In genomic region chr19:36183127-36183526, GRCm38 (mm10) we compare ENCODE assay signal across 8 mouse cellular contexts.
DNase-seq lines count a peak whose midpoint lies in the region; ATAC-seq and TF ChIP-seq lines count a peak whose summit lies in the region.

No protein-coding gene starts in this region.

- TF ChIP-seq POLR2A in cerebellum, adult 2 months (IDR thresholded peaks at IDR 0.05; ENCODE audit: borderline replicate concordance, insufficient read depth, low read length), result no peak

- peaks cover 4% of the 10 kb centered on the region for H3K4me1 ChIP-seq in cerebellum, adult 2 months (ENCODE audit: control insufficient read depth, insufficient read depth, low read length)
- H3K4me1 ChIP-seq in hindbrain, embryonic 15.5 days (replicated peaks), result no peaks in the 10 kb centered on the region

- H3K36me3 ChIP-seq in hindbrain, embryonic 15.5 days, result no peaks in the 10 kb centered on the region

- no peak overlapping the region for H3K4me3 ChIP-seq in cerebellum, adult 2 months (replicated peaks; ENCODE audit: insufficient read depth, low read depth, low read length)
- H3K4me3 ChIP-seq in hindbrain, embryonic 15.5 days, result no peak overlapping the region

- H3K4me2 ChIP-seq in hindbrain, embryonic 15.5 days, result no peak overlapping the region

- DNase-seq in cerebellum, adult 18-20 months, result peak; percentile 26 to 45
- no peak for DNase-seq in cerebellum, adult 11-12 months
- DNase-seq in cerebellum, adult 2 months, result peak in 1 of 2 experiments; percentile 22
- peak; percentile 65 to 85 for DNase-seq in frontal cortex, postnatal 36 days (ENCODE audit: low spot score in 2 of 2)
- peak; percentile 57 to 80 for DNase-seq in layer of hippocampus, postnatal 14 days (ENCODE audit: low spot score in 2 of 2)
- DNase-seq in lung, postnatal 25 days (ENCODE audit: low spot score), result peak; percentile 74
- peak; percentile 46 for DNase-seq in right cerebral cortex, postnatal 36 days (ENCODE audit: low spot score in 2 of 2)

- H3K27me3 ChIP-seq in cerebellum, adult 2 months (ENCODE audit: control insufficient read depth, insufficient read depth, low read length), result no peaks in the 10 kb centered on the region
- H3K27me3 ChIP-seq in hindbrain, embryonic 15.5 days, result no peaks in the 10 kb centered on the region

- WGBS in cerebellum, adult 2 months, result 44% methylated on average over 2 of the region's 2 CpGs
- WGBS in hindbrain, embryonic 15.5 days, result 38% methylated on average over 2 of the region's 2 CpGs

- no peak overlapping the region for H3K9ac ChIP-seq in hindbrain, embryonic 15.5 days

- no peak overlapping the region for H3K27ac ChIP-seq in cerebellum, adult 2 months (ENCODE audit: insufficient read depth, low read length)
- no peak overlapping the region for H3K27ac ChIP-seq in hindbrain, embryonic 15.5 days (replicated peaks)

- TF ChIP-seq CTCF in cerebellum, adult 2 months (IDR thresholded peaks at IDR 0.05; ENCODE audit: borderline replicate concordance, insufficient read depth, low read depth, low read length), result peak; percentile 56

- peak; percentile 73 for ATAC-seq in hindbrain, embryonic 15.5 days (ENCODE audit: low FRiP score, low read depth)

- H3K9me3 ChIP-seq in hindbrain, embryonic 15.5 days, result no peaks in the 10 kb centered on the region
